Mouse (Mus musculus) midbrain, embryonic 16.5 days (tissue): Measurements from ENCODE around the gene Tectb. TPM values are rescaled to one million over a fixed set of nuclear protein-coding genes. Genes with fewer than 3 reads are reported as not detected.

Experiments used
- ATAC-seq: fragments of 200-750 bp; cut with Nextera tagmentation; 2 replicates; pipeline ENCODE4 v1.8.0; 2017; ENCODE audit warnings: moderate TSS enrichment
- H3K27ac ChIP-seq: fragments of 300-500 bp; sonication (generic); 2 replicates; pipeline ENCODE4 v1.5.1; 2014; ENCODE audit warnings: mild to moderate bottlenecking, low read length, mixed read lengths
- H3K27me3 ChIP-seq: fragments of 300-500 bp; sonication (generic); 2 replicates; pipeline ENCODE4 v1.6.1; 2014; ENCODE audit warnings: low read depth, low read length, mixed read lengths; ENCODE audit not compliant: control insufficient read depth, insufficient read depth
- H3K36me3 ChIP-seq: fragments of 300-500 bp; sonication (generic); 2 replicates; pipeline ENCODE4 v1.6.1; 2014; ENCODE audit warnings: mild to moderate bottlenecking, low read length, moderate library complexity, mixed read lengths; ENCODE audit not compliant: control insufficient read depth, insufficient read depth
- H3K4me1 ChIP-seq: fragments of 300-500 bp; sonication (generic); 2 replicates; pipeline ENCODE4 v1.6.1; 2014; ENCODE audit warnings: mild to moderate bottlenecking, low read length, mixed read lengths; ENCODE audit not compliant: control insufficient read depth, insufficient read depth
- H3K4me2 ChIP-seq: fragments of 300-500 bp; sonication (generic); 2 replicates; pipeline ENCODE4 v1.6.1; 2014; ENCODE audit warnings: mild to moderate bottlenecking, low read length, mixed read lengths
- H3K4me3 ChIP-seq: fragments of 300-500 bp; sonication (generic); 2 replicates; pipeline ENCODE4 v1.5.1; 2014; ENCODE audit warnings: low read depth, mild to moderate bottlenecking, low read length, moderate library complexity, mixed read lengths
- H3K9ac ChIP-seq: fragments of 300-500 bp; sonication (generic); 2 replicates; pipeline ENCODE4 v1.6.1; 2014; ENCODE audit warnings: low read depth, low read length, mixed read lengths
- H3K9me3 ChIP-seq: fragments of 300-500 bp; sonication (generic); replicated peaks from 2 replicates; pipeline ENCODE4 v1.6.1; 2014; ENCODE audit warnings: mild to moderate bottlenecking, low read length, mixed read lengths; ENCODE audit not compliant: control insufficient read depth, poor library complexity, severe bottlenecking
- WGBS: fragments of 180-500 bp; shearing (Covaris S2); extraction: QIAGEN DNeasy Blood & Tissue Kit; methylation state at CpG from one replicate; pipeline ENCODE4 v1.1.7; 2014; 5-methylcytosine and 5-hydroxymethylcytosine counted together
- polyA plus RNA-seq: library from polyadenylated mRNA; unstranded; fragments of >200 nt; fragmentation: Nextera tagmentation; extraction: Ambion mirVana; gene quantifications from 2 replicates; pipeline ENCODE4 v1.2.1, GENCODE M21; 2015

Gene Tectb
- 0.15 and 0.41 TPM in 2 replicates for polyA plus RNA-seq

- Histone ChIP-seq H3K4me2 (no peak within 1 kb of the TSS), H3K36me3 (no peaks in the 10 kb centered on the region), H3K9ac (no peak within 1 kb of the TSS), H3K27ac (no peak within 1 kb of the TSS), H3K4me1 (no peaks in the 10 kb centered on the region), H3K27me3 (no peaks in the 10 kb centered on the region), H3K4me3 (no peak within 1 kb of the TSS), H3K9me3 (no peaks in the 10 kb centered on the region)
- no peak for ATAC-seq
- 57% methylated on average over 5 of the region's 5 CpGs for WGBS
Observed at GRCm38 (mm10) chr19:55180433-55180832, at the start of gene Tectb. Tectb (plus strand) TSS chr19:55180733.

- Histone ChIP-seq H3K9ac (no peak overlapping the region), H3K4me3 (no peak overlapping the region), H3K27ac (no peak overlapping the region), H3K4me1 (no peaks in the 10 kb centered on the region), H3K9me3 (no peaks in the 10 kb centered on the region), H3K27me3 (no peaks in the 10 kb centered on the region), H3K36me3 (no peaks in the 10 kb centered on the region), H3K4me2 (no peak overlapping the region)
- 53% methylated on average over 1 of the region's 1 CpGs for WGBS
- ATAC-seq, result no peak
Observed at GRCm38 (mm10) chr19:55131747-55132146, 48.8 kb upstream of the Tectb start.

GRCm38 (mm10) chr19:55132476-55132875 lies 48.1 kb upstream of the Tectb start:
- no peaks in the 10 kb centered on the region for H3K4me1 ChIP-seq
- no peaks in the 10 kb centered on the region for H3K36me3 ChIP-seq
- no peak overlapping the region for H3K4me3 ChIP-seq
- H3K27ac ChIP-seq, result no peak overlapping the region
- no peak overlapping the region for H3K9ac ChIP-seq
- WGBS, result 88% methylated on average over 3 of the region's 3 CpGs
- H3K27me3 ChIP-seq, result no peaks in the 10 kb centered on the region
- H3K4me2 ChIP-seq, result no peak overlapping the region
- no peak for ATAC-seq
- H3K9me3 ChIP-seq, result no peaks in the 10 kb centered on the region

GRCm38 (mm10) chr19:55134521-55134920 lies 46.0 kb upstream of the Tectb start:
- Histone ChIP-seq H3K9ac (no peak overlapping the region), H3K27ac (no peak overlapping the region), H3K9me3 (no peaks in the 10 kb centered on the region), H3K27me3 (no peaks in the 10 kb centered on the region), H3K4me3 (no peak overlapping the region), H3K36me3 (no peaks in the 10 kb centered on the region), H3K4me2 (no peak overlapping the region), H3K4me1 (no peaks in the 10 kb centered on the region)
- no peak for ATAC-seq
- 88% methylated on average over 9 of the region's 9 CpGs for WGBS

- no peaks in the 10 kb centered on the region for H3K4me1 ChIP-seq
- no peak for ATAC-seq
- WGBS, result 88% methylated on average over 3 of the region's 3 CpGs
Observed at GRCm38 (mm10) chr19:55135918-55136317, 44.6 kb upstream of the Tectb start.

GRCm38 (mm10) chr19:55136693-55137427 lies 43.7 kb upstream of the Tectb start:
- Histone ChIP-seq H3K36me3 (no peaks in the 10 kb centered on the region), H3K4me3 (no peak overlapping the region), H3K27me3 (no peaks in the 10 kb centered on the region), H3K9ac (no peak overlapping the region), H3K9me3 (no peaks in the 10 kb centered on the region), H3K27ac (no peak overlapping the region), H3K4me1 (no peaks in the 10 kb centered on the region), H3K4me2 (no peak overlapping the region)
- no peak for ATAC-seq
- WGBS, result 66% methylated on average over 4 of the region's 4 CpGs

More at GRCm38 (mm10) chr19:55135918-55136317, 44.6 kb upstream of the Tectb start:
- Histone ChIP-seq H3K36me3 (no peaks in the 10 kb centered on the region), H3K4me3 (no peak overlapping the region), H3K4me2 (no peak overlapping the region), H3K27me3 (no peaks in the 10 kb centered on the region), H3K9ac (no peak overlapping the region), H3K9me3 (no peaks in the 10 kb centered on the region), H3K27ac (no peak overlapping the region)

GRCm38 (mm10) chr19:55137884-55138283 lies 42.6 kb upstream of the Tectb start:
- no peak overlapping the region for H3K4me2 ChIP-seq
- no peaks in the 10 kb centered on the region for H3K9me3 ChIP-seq
- no peak overlapping the region for H3K27ac ChIP-seq
- no peaks in the 10 kb centered on the region for H3K36me3 ChIP-seq
- no peaks in the 10 kb centered on the region for H3K27me3 ChIP-seq
- no peak overlapping the region for H3K4me3 ChIP-seq
- no peaks in the 10 kb centered on the region for H3K4me1 ChIP-seq
- no peak; the same call in 1 of the 2 replicates for ATAC-seq
- WGBS, result 14% methylated on average over 7 of the region's 7 CpGs
- no peak overlapping the region for H3K9ac ChIP-seq

GRCm38 (mm10) chr19:55138506-55138905 lies 42.0 kb upstream of the Tectb start:
- no peaks in the 10 kb centered on the region for H3K9me3 ChIP-seq
- WGBS, result 78% methylated on average over 7 of the region's 7 CpGs
- H3K36me3 ChIP-seq, result no peaks in the 10 kb centered on the region
- H3K27ac ChIP-seq, result no peak overlapping the region
- H3K9ac ChIP-seq, result no peak overlapping the region
- H3K27me3 ChIP-seq, result no peaks in the 10 kb centered on the region
- no peak for ATAC-seq
- peaks cover 2% of the 10 kb centered on the region; the same call in 1 of the 2 replicates for H3K4me1 ChIP-seq
- H3K4me3 ChIP-seq, result no peak overlapping the region
- no peak overlapping the region for H3K4me2 ChIP-seq

GRCm38 (mm10) chr19:55139301-55139700 lies 41.2 kb upstream of the Tectb start:
- H3K27ac ChIP-seq, result no peak overlapping the region
- H3K4me3 ChIP-seq, result no peak overlapping the region
- H3K36me3 ChIP-seq, result no peaks in the 10 kb centered on the region
- no peak overlapping the region for H3K9ac ChIP-seq
- 78% methylated on average over 7 of the region's 7 CpGs for WGBS
- H3K27me3 ChIP-seq, result no peaks in the 10 kb centered on the region
- H3K9me3 ChIP-seq, result no peaks in the 10 kb centered on the region
- H3K4me1 ChIP-seq, result peaks cover 9% of the 10 kb centered on the region; the same call in 1 of the 2 replicates
- ATAC-seq, result no peak
- H3K4me2 ChIP-seq, result no peak overlapping the region
